18 mouse cellular contexts compared by ENCODE assay signal in the genomic region with DNA sequence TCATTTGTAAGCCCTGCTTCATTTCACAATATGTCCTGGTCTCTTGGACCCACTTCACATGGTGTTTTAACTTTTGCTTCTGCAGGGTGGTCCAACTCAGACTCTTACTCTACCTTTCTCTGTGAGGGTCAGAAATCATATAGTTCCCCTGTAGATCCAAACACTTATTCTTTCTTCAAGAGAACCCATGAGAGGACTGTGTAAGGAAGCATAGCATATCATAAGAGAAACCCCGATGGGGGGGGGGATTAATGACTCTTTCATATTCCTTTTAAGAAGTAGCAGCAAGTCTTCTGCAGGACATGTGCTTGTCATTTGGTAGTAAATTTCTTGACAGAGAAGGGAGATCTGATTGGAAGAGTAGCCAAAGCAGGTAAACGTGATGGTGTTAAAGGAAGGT.
DNase-seq lines count a peak whose midpoint lies in the region; ATAC-seq and TF ChIP-seq lines count a peak whose summit lies in the region.
"Had no signal": no experiment of that assay in that cellular context is flagged by ENCODE, and none has a peak within 500 bp of the region (broad histone marks: within the 10 kb centered on the region; RNA-seq: fewer than 3 reads in every experiment).

No protein-coding gene starts in this region.

- H3K27me3 ChIP-seq in forebrain, embryonic 13.5 days: no peaks in the 10 kb centered on the region
- no peaks in the 10 kb centered on the region for H3K27me3 ChIP-seq in forebrain, embryonic 11.5 days (ENCODE audit: control insufficient read depth, insufficient read depth, low read length)
- no peaks in the 10 kb centered on the region for H3K27me3 ChIP-seq in midbrain, embryonic 13.5 days
- H3K27me3 ChIP-seq in midbrain, embryonic 10.5 days (ENCODE audit: low read depth, poor library complexity, severe bottlenecking): no peaks in the 10 kb centered on the region
- H3K27me3 ChIP-seq in hindbrain, postnatal 0 days (ENCODE audit: insufficient read depth, low read length): no peaks in the 10 kb centered on the region
- H3K27me3 ChIP-seq in neural tube, embryonic 14.5 days (ENCODE audit: control insufficient read depth, insufficient read depth, low read length): no peaks in the 10 kb centered on the region
- H3K27me3 ChIP-seq: heart, embryonic 15.5 days; stomach, embryonic 15.5 days had no signal

- peak overlapping the region; percentile 80 for H3K27ac ChIP-seq in forebrain, embryonic 13.5 days
- no peak overlapping the region for H3K27ac ChIP-seq in forebrain, embryonic 11.5 days (ENCODE audit: low read depth, low read length)
- H3K27ac ChIP-seq in midbrain, embryonic 13.5 days: peak overlapping the region; percentile 67
- no peak overlapping the region for H3K27ac ChIP-seq in midbrain, embryonic 10.5 days (replicated peaks)
- peak overlapping the region; percentile 62 for H3K27ac ChIP-seq in hindbrain, postnatal 0 days
- peak overlapping the region; percentile 22; the same call in 1 of the 2 replicates for H3K27ac ChIP-seq in neural tube, embryonic 14.5 days (ENCODE audit: low read depth, low read length)
- H3K27ac ChIP-seq: embryonic facial prominence, embryonic 10.5 days; gastrocnemius, adult 2 months; heart, embryonic 15.5 days; kidney, postnatal 0 days; stomach, embryonic 15.5 days had no signal

- no peak for DNase-seq in forebrain, embryonic 11.5 days (ENCODE audit: low spot score)
- DNase-seq in midbrain, embryonic 10.5 days (ENCODE audit: low spot score): no peak
- DNase-seq in hindbrain, postnatal 0 days (ENCODE audit: low spot score): peak; percentile 3
- DNase-seq in liver: no peak
- DNase-seq: gastrocnemius, adult 2 months; heart, postnatal 36 days; liver, postnatal 0 days; thymus, postnatal 25 days had no signal

- H3K4me1 ChIP-seq in forebrain, embryonic 13.5 days: peaks cover 12% of the 10 kb centered on the region
- no peaks in the 10 kb centered on the region for H3K4me1 ChIP-seq in forebrain, embryonic 11.5 days (replicated peaks; ENCODE audit: control insufficient read depth, insufficient read depth, low read length)
- H3K4me1 ChIP-seq in midbrain, embryonic 13.5 days (replicated peaks): peaks cover 6% of the 10 kb centered on the region; the same call in 1 of the 2 replicates
- no peaks in the 10 kb centered on the region for H3K4me1 ChIP-seq in midbrain, embryonic 10.5 days
- no peaks in the 10 kb centered on the region for H3K4me1 ChIP-seq in hindbrain, postnatal 0 days (ENCODE audit: insufficient read depth, low read length)
- peaks cover 5% of the 10 kb centered on the region; the same call in 1 of the 2 replicates for H3K4me1 ChIP-seq in neural tube, embryonic 14.5 days (ENCODE audit: control insufficient read depth, insufficient read depth, low read length)
- H3K4me1 ChIP-seq: embryonic facial prominence, embryonic 10.5 days; heart, embryonic 15.5 days; stomach, embryonic 15.5 days had no signal

- ATAC-seq in forebrain, embryonic 13.5 days: peak; percentile 37
- ATAC-seq in forebrain, embryonic 11.5 days (replicated peaks; ENCODE audit: low FRiP score): no peak
- ATAC-seq in midbrain, embryonic 13.5 days: peak; percentile 51
- peak; percentile 54 for ATAC-seq in hindbrain, postnatal 0 days
- ATAC-seq in neural tube, embryonic 14.5 days (ENCODE audit: low read depth): 0 out of 2 replicates have a peak, but pooled peaks have one; percentile 9
- ATAC-seq in erythroblast, adult 5-6 weeks (replicated peaks; ENCODE audit: low FRiP score, poor library complexity, severe bottlenecking): no peak
- ATAC-seq: liver, postnatal 0 days; lung, postnatal 0 days had no signal

- peak overlapping the region; percentile 43 for H3K4me2 ChIP-seq in forebrain, embryonic 13.5 days
- no peak overlapping the region for H3K4me2 ChIP-seq in forebrain, embryonic 11.5 days (ENCODE audit: low read depth, low read length, severe bottlenecking)
- H3K4me2 ChIP-seq in midbrain, embryonic 13.5 days (replicated peaks): peak overlapping the region; percentile 23
- H3K4me2 ChIP-seq in hindbrain, postnatal 0 days (ENCODE audit: low read depth, low read length): peak overlapping the region; percentile 41
- H3K4me2 ChIP-seq in neural tube, embryonic 14.5 days (ENCODE audit: low read depth, low read length): peak overlapping the region; percentile 11; the same call in 1 of the 2 replicates
- H3K4me2 ChIP-seq: heart, embryonic 15.5 days; liver, embryonic 11.5 days; stomach, embryonic 15.5 days had no signal

- no peaks in the 10 kb centered on the region for H3K36me3 ChIP-seq in forebrain, embryonic 13.5 days (ENCODE audit: poor library complexity, severe bottlenecking)
- no peaks in the 10 kb centered on the region for H3K36me3 ChIP-seq in forebrain, embryonic 11.5 days (ENCODE audit: control insufficient read depth, insufficient read depth, low read length)
- H3K36me3 ChIP-seq in midbrain, embryonic 13.5 days: no peaks in the 10 kb centered on the region
- H3K36me3 ChIP-seq in midbrain, embryonic 10.5 days: no peaks in the 10 kb centered on the region
- no peaks in the 10 kb centered on the region for H3K36me3 ChIP-seq in hindbrain, postnatal 0 days (ENCODE audit: insufficient read depth, low read length)
- no peaks in the 10 kb centered on the region for H3K36me3 ChIP-seq in neural tube, embryonic 14.5 days (ENCODE audit: control insufficient read depth, insufficient read depth, low read length)
- H3K36me3 ChIP-seq: embryonic facial prominence, embryonic 10.5 days; heart, embryonic 15.5 days; stomach, embryonic 15.5 days had no signal

- 65% methylated on average over 2 of the region's 2 CpGs for WGBS in forebrain, embryonic 13.5 days
- 78% methylated on average over 2 of the region's 2 CpGs for WGBS in forebrain, embryonic 11.5 days
- WGBS in midbrain, embryonic 13.5 days: 69% methylated on average over 2 of the region's 2 CpGs
- WGBS in midbrain, embryonic 10.5 days: 79% methylated on average over 2 of the region's 2 CpGs
- WGBS in hindbrain, postnatal 0 days: 41% methylated on average over 2 of the region's 2 CpGs
- 56% methylated on average over 2 of the region's 2 CpGs for WGBS in neural tube, embryonic 14.5 days

- H3K9ac ChIP-seq in forebrain, embryonic 13.5 days: no peak overlapping the region
- no peak overlapping the region for H3K9ac ChIP-seq in forebrain, embryonic 11.5 days (ENCODE audit: low read length)
- H3K9ac ChIP-seq in midbrain, embryonic 13.5 days (replicated peaks): no peak overlapping the region
- H3K9ac ChIP-seq in hindbrain, postnatal 0 days (replicated peaks; ENCODE audit: low read length): no peak overlapping the region
- no peak overlapping the region for H3K9ac ChIP-seq in neural tube, embryonic 14.5 days (replicated peaks; ENCODE audit: low read depth, low read length)
- H3K9ac ChIP-seq: heart, embryonic 15.5 days; liver, postnatal 0 days; stomach, embryonic 15.5 days had no signal

- TF ChIP-seq CTCF in hindbrain, postnatal 0 days (IDR thresholded peaks at IDR 0.05; ENCODE audit: low read depth): no peak

- H3K4me3 ChIP-seq in forebrain, embryonic 13.5 days: no peak overlapping the region
- H3K4me3 ChIP-seq in forebrain, embryonic 11.5 days (ENCODE audit: low read depth, low read length): no peak overlapping the region
- no peak overlapping the region for H3K4me3 ChIP-seq in midbrain, embryonic 13.5 days (replicated peaks)
- no peak overlapping the region for H3K4me3 ChIP-seq in midbrain, embryonic 10.5 days
- H3K4me3 ChIP-seq in hindbrain, postnatal 0 days (ENCODE audit: low read length): no peak overlapping the region; the same call in 1 of the 2 replicates
- H3K4me3 ChIP-seq in neural tube, embryonic 14.5 days (ENCODE audit: low read depth, low read length): no peak overlapping the region
- H3K4me3 ChIP-seq: embryonic facial prominence, embryonic 10.5 days; gastrocnemius, adult 2 months; heart, embryonic 15.5 days; stomach, embryonic 15.5 days had no signal

- no peaks in the 10 kb centered on the region for H3K9me3 ChIP-seq in forebrain, embryonic 13.5 days (replicated peaks)
- no peaks in the 10 kb centered on the region for H3K9me3 ChIP-seq in forebrain, embryonic 11.5 days (ENCODE audit: control insufficient read depth, low read length)
- no peaks in the 10 kb centered on the region for H3K9me3 ChIP-seq in midbrain, embryonic 13.5 days
- no peaks in the 10 kb centered on the region for H3K9me3 ChIP-seq in midbrain, embryonic 10.5 days (replicated peaks)
- no peaks in the 10 kb centered on the region for H3K9me3 ChIP-seq in hindbrain, postnatal 0 days (ENCODE audit: low read length)
- H3K9me3 ChIP-seq in neural tube, embryonic 14.5 days (ENCODE audit: control insufficient read depth, low read length): no peaks in the 10 kb centered on the region
- H3K9me3 ChIP-seq: embryonic facial prominence, embryonic 10.5 days; heart, embryonic 15.5 days; stomach, embryonic 15.5 days had no signal

Comparison
In these comparisons a context has a peak if more than half of its experiments do, and no peak if none do; other contexts are left out.
1. ATAC-seq: peak in forebrain, embryonic 13.5 days (single experiment), midbrain, embryonic 13.5 days (single experiment), hindbrain, postnatal 0 days (single experiment) and neural tube, embryonic 14.5 days (single experiment); none in forebrain, embryonic 11.5 days (single experiment) and erythroblast, adult 5-6 weeks (single experiment).
2. H3K27ac ChIP-seq: peak in forebrain, embryonic 13.5 days (single experiment), midbrain, embryonic 13.5 days (single experiment), hindbrain, postnatal 0 days (single experiment) and neural tube, embryonic 14.5 days (single experiment); none in forebrain, embryonic 11.5 days (single experiment) and midbrain, embryonic 10.5 days (single experiment).